Mouse (Mus musculus) cerebellum, adult (tissue): ENCODE measurements around the gene Tle3.

Experiments
- ATAC-seq: cut with Nextera tagmentation; 2 replicates; pipeline ENCODE4 v1.9.2; 2017; ENCODE audit warnings: mild to moderate bottlenecking, moderate library complexity, mixed read lengths; ENCODE audit not compliant: insufficient number of reproducible peaks, low FRiP score, low TSS enrichment

The Tle3 gene

GRCm38 (mm10) chr9:61457162-61457523 is 85.0 kb downstream of the Tle3 start:
- no peak for ATAC-seq

DNA sequence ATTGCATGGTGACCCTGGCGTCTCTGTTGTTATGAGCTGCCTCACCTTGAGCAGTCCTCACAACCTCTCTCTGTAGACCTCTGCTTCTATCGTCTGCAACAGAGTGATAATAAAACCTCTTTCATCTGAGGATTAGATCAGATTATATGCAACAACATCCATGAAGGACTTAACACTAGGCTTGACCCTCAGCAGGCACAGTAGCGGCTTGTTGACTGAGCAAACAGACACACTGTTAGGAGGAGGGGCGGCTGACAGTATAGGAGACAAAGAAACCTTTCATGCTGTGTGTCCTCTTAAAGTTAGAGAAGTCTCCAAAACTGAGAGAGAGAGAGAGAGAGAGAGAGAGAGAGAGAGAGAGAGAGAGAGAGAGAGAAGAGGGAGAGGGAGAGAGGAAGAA is 89.7 kb downstream of the Tle3 start:
- ATAC-seq: no peak

- no peak for ATAC-seq
Observed at GRCm38 (mm10) chr9:61467436-61467835, 95.3 kb downstream of the Tle3 start.
